Comparison of ENCODE assay signal across 8 mouse cellular contexts in the genomic region with DNA sequence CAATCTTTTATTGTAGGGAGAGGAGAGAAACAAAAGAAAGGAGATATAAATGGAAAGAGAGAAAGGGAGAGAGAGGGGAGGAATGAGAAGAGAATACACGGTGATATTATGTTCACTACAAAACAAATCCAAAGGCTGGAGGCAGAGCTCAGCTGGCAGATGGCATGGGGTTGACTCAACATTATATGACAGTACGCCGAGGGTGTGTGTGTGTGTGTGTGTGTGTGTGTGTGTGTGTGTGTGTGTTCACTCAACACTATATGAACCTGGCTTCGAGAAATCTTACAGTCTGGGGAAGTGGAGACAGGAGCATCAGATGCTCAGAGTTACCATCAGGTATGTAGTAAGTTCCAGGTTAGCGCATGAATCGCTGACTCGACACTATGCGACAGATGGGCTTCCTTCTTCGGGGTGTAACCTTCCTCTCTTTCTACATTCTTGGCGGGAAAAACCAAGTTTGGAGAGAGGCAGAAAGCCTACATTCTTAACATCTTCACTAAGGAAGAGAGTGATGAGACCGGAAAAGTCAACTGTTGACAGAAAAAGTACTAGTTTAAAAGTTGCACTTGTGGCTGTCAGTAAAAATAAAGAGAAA. TPM values are rescaled to one million over a fixed set of nuclear protein-coding genes. Genes with fewer than 3 reads are reported as not detected.
DNase-seq lines count a peak whose midpoint lies in the region; ATAC-seq lines count a peak whose summit lies in the region.
"Had no signal": no experiment of that assay in that cellular context is flagged by ENCODE, and none has a peak within 500 bp of the region (broad histone marks: within the 10 kb centered on the region; RNA-seq: fewer than 3 reads in every experiment).

No protein-coding gene starts in this region.

- H3K27me3 ChIP-seq in kidney, embryonic 16.5 days (ENCODE audit: insufficient read depth, low read length) = peaks cover 10% of the 10 kb centered on the region; the same call in 1 of the 2 replicates
- H3K27me3 ChIP-seq in embryonic facial prominence, embryonic 14.5 days (replicated peaks; ENCODE audit: control insufficient read depth, insufficient read depth, low read length) = no peaks in the 10 kb centered on the region
- H3K27me3 ChIP-seq in hindbrain, embryonic 15.5 days = peaks cover 4% of the 10 kb centered on the region; the same call in 1 of the 2 replicates
- H3K27me3 ChIP-seq in neural tube, embryonic 14.5 days (ENCODE audit: control insufficient read depth, insufficient read depth, low read length) = no peaks in the 10 kb centered on the region

- WGBS in kidney, embryonic 16.5 days = 86% methylated on average over 11 of the region's 11 CpGs
- WGBS in embryonic facial prominence, embryonic 14.5 days = 76% methylated on average over 11 of the region's 11 CpGs
- WGBS in hindbrain, embryonic 15.5 days = 83% methylated on average over 11 of the region's 11 CpGs
- WGBS in neural tube, embryonic 14.5 days = 87% methylated on average over 11 of the region's 11 CpGs

- no peak overlapping the region; the same call in 1 of the 2 replicates for H3K4me3 ChIP-seq in kidney, embryonic 16.5 days (ENCODE audit: low read length)
- peak overlapping the region; percentile 51 for H3K4me3 ChIP-seq in embryonic facial prominence, embryonic 14.5 days (ENCODE audit: low read depth, low read length)
- H3K4me3 ChIP-seq in hindbrain, embryonic 15.5 days = 0 out of 2 replicates have a peak overlapping the region, but pooled peaks have one; percentile 42
- H3K4me3 ChIP-seq in neural tube, embryonic 14.5 days (ENCODE audit: low read depth, low read length) = no peak overlapping the region; the same call in 1 of the 2 replicates

- H3K4me2 ChIP-seq in kidney, embryonic 16.5 days (replicated peaks; ENCODE audit: low read depth, low read length) = peak overlapping the region; percentile 79
- peak overlapping the region; percentile 92 for H3K4me2 ChIP-seq in embryonic facial prominence, embryonic 14.5 days (ENCODE audit: low read depth, low read length)
- H3K4me2 ChIP-seq in hindbrain, embryonic 15.5 days = peak overlapping the region; percentile 77
- peak overlapping the region; percentile 71; the same call in 1 of the 2 replicates for H3K4me2 ChIP-seq in neural tube, embryonic 14.5 days (ENCODE audit: low read depth, low read length)

- no peaks in the 10 kb centered on the region for H3K36me3 ChIP-seq in kidney, embryonic 16.5 days (ENCODE audit: insufficient read depth, low read length)
- H3K36me3 ChIP-seq in embryonic facial prominence, embryonic 14.5 days (ENCODE audit: control insufficient read depth, insufficient read depth, low read length) = no peaks in the 10 kb centered on the region
- H3K36me3 ChIP-seq in hindbrain, embryonic 15.5 days = no peaks in the 10 kb centered on the region
- H3K36me3 ChIP-seq in neural tube, embryonic 14.5 days (ENCODE audit: control insufficient read depth, insufficient read depth, low read length) = no peaks in the 10 kb centered on the region

- no peaks in the 10 kb centered on the region for H3K9me3 ChIP-seq in kidney, embryonic 16.5 days (ENCODE audit: low read length)
- no peaks in the 10 kb centered on the region for H3K9me3 ChIP-seq in embryonic facial prominence, embryonic 14.5 days (ENCODE audit: control insufficient read depth, low read length)
- H3K9me3 ChIP-seq in hindbrain, embryonic 15.5 days = no peaks in the 10 kb centered on the region
- no peaks in the 10 kb centered on the region for H3K9me3 ChIP-seq in neural tube, embryonic 14.5 days (ENCODE audit: control insufficient read depth, low read length)

- no peak overlapping the region for H3K9ac ChIP-seq in kidney, embryonic 16.5 days (replicated peaks; ENCODE audit: low read length)
- H3K9ac ChIP-seq in embryonic facial prominence, embryonic 14.5 days (ENCODE audit: low read depth, low read length) = no peak overlapping the region
- no peak overlapping the region for H3K9ac ChIP-seq in hindbrain, embryonic 15.5 days
- no peak overlapping the region for H3K9ac ChIP-seq in neural tube, embryonic 14.5 days (replicated peaks; ENCODE audit: low read depth, low read length)

- no peak overlapping the region for H3K27ac ChIP-seq in kidney, embryonic 16.5 days (ENCODE audit: low read length)
- H3K27ac ChIP-seq in embryonic facial prominence, embryonic 14.5 days (replicated peaks; ENCODE audit: low read depth, low read length) = no peak overlapping the region
- no peak overlapping the region for H3K27ac ChIP-seq in hindbrain, embryonic 15.5 days (replicated peaks)
- no peak overlapping the region for H3K27ac ChIP-seq in neural tube, embryonic 14.5 days (ENCODE audit: low read depth, low read length)

- H3K4me1 ChIP-seq in kidney, embryonic 16.5 days (ENCODE audit: insufficient read depth, low read length) = 0 out of 2 replicates have a peak, but pooled peaks cover 2% of the 10 kb centered on the region
- 0 out of 2 replicates have a peak, but pooled peaks cover 4% of the 10 kb centered on the region for H3K4me1 ChIP-seq in embryonic facial prominence, embryonic 14.5 days (ENCODE audit: control insufficient read depth, insufficient read depth, low read length)
- H3K4me1 ChIP-seq in hindbrain, embryonic 15.5 days (replicated peaks) = peaks cover 9% of the 10 kb centered on the region
- H3K4me1 ChIP-seq in neural tube, embryonic 14.5 days (ENCODE audit: control insufficient read depth, insufficient read depth, low read length) = peaks cover 5% of the 10 kb centered on the region; the same call in 1 of the 2 replicates

- ATAC-seq in kidney, embryonic 16.5 days (ENCODE audit: low FRiP score, low TSS enrichment) = no peak
- ATAC-seq in embryonic facial prominence, embryonic 14.5 days (ENCODE audit: low read depth) = no peak
- no peak for ATAC-seq in hindbrain, embryonic 15.5 days (ENCODE audit: low FRiP score, low read depth)
- no peak for ATAC-seq in neural tube, embryonic 14.5 days (ENCODE audit: low read depth)

- DNase-seq in kidney, postnatal 14 days = no peak
- no peak for DNase-seq in embryonic facial prominence, embryonic 14.5 days (ENCODE audit: low spot score)
- DNase-seq in adrenal gland, postnatal 36 days = no peak
- DNase-seq in testis, postnatal 14 days (ENCODE audit: low spot score) = no peak

RNA-seq across cellular contexts. Expression of a gene that starts 0.5 kb away (rescaled TPM):
- 1.3 and 2.1 TPM in 2 replicates for polyA plus RNA-seq in kidney, embryonic 16.5 days (2015; fragmentation: Nextera tagmentation; extraction: Ambion mirVana)
- polyA plus RNA-seq in embryonic facial prominence, embryonic 14.5 days (2014; fragmentation: Nextera tagmentation; extraction: Ambion mirVana) = 5.0 and 5.6 TPM in 2 replicates
- polyA plus RNA-seq in hindbrain, embryonic 15.5 days (2015; fragmentation: Nextera tagmentation; extraction: Ambion mirVana) = 0.30 and 0.37 TPM in 2 replicates
- polyA plus RNA-seq in neural tube, embryonic 14.5 days (2014; fragmentation: Nextera tagmentation; extraction: Ambion mirVana) = 0.37 and 0.44 TPM in 2 replicates
- total RNA-seq in adrenal gland, postnatal 36 days (2021) = under 1 TPM; 0.10 to 0.33 TPM
- polyA plus RNA-seq: testis, adult 2 months had no signal

Comparison
In these comparisons a context has a peak if more than half of its experiments do, and no peak if none do; other contexts are left out.
1. H3K4me3 ChIP-seq: peak in embryonic facial prominence, embryonic 14.5 days (single experiment) and hindbrain, embryonic 15.5 days (single experiment); none in kidney, embryonic 16.5 days (single experiment) and neural tube, embryonic 14.5 days (single experiment).
2. Peak in every context shown above with its lines, with median percentiles within 50 percentile points of each other: H3K4me2 ChIP-seq.